Mouse (Mus musculus): ENCODE measurements around the gene Ece1.
A peak's percentile ranks its signal among the peaks of the same experiment; 100 is the strongest.

The Ece1 gene

GRCm38 (mm10) chr4:137882663-137883062 lies 20.6 kb downstream of the Ece1 start:
- peak; percentile 61 for DNase-seq (ENCODE audit: inconsistent ontology term)

DNA sequence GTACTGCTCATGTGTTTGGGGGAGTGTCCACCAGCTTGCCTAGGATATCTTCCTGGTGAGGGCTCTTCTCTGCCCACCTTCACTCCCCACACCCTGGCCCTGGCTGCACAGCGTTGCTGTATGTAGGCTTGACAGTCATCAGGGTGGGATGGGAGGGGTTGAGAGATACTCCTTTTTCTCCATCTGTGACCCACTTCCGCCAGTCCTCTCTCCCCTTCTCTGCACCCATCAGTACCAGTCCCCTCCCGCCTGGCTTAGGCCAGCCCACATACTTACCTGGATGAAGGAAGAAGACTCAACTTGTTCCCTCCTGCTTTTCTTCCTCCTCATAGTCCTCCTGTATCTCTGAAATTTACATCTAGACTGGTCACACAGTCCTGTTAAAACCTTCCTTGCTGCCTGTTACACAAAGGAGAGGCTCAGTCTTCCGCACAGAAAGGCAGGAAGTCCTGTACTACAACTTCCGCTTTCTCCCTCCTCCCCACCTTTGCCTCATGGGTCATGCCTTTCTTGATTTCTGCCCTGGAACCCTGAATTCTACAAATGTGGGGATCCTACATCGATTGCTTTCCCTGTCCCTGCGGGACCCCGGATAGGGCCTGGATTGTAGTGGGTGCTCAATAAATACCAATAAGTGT lies 21.6 kb downstream of the Ece1 start:
- no peak for DNase-seq (ENCODE audit: inconsistent ontology term)

- no peak for DNase-seq (ENCODE audit: inconsistent ontology term)
These were observed 25.4 kb downstream of the Ece1 start for GRCm38 (mm10) chr4:137887337-137887992.

DNA sequence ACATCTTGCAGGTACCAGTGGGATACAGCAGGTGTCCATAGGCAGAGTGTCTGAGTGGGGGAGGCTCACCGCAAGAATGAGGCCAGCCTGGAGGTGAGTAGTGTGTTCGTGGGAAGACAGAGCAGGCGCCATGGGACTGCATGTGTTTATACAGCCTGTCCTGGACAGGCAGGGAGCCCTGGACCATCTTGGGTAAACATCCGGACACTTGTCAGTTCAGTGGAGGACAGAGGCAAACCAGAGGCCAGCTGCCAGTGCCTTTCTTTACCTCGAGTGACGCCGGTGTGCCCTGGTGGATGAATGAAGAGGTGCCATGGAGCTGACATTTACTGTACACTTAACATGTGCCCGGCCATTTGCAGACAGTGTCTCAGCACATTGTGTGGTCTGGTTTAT lies 26.0 kb downstream of the Ece1 start:
- no peak for DNase-seq (ENCODE audit: inconsistent ontology term)

- peak; percentile 88 for DNase-seq (ENCODE audit: inconsistent ontology term)
These were observed 28.6 kb downstream of the Ece1 start for GRCm38 (mm10) chr4:137890596-137890995.

DNA sequence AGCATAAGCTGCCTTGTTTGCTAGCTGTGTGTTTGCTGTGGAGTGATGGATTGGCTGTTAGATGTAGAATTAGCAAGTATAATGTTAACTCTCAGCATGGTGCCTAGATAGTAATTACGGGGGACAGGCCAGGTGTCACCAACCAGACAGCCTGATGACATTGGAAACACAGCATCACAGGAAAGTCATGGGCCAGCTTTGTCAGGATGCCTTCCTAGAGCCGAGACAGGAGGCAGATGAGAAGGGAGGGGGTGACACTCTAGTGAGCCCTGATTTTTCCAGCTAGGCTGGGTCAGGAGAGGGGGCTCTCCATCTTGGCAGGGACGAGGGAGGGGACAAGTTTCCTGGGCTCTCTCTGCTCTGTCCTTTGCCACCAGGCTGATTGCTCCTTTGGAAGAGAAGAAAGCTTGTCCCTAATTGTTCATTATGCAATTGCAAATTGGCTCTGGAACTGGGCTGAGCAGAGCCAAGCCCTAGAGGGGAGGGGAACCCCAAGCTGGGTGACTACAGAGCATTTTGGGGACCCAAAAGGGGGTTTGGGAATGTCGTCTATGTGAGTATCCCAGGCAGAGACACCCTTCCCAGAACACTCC lies 29.6 kb downstream of the Ece1 start:
- DNase-seq (ENCODE audit: inconsistent ontology term): peak; percentile 75

DNA sequence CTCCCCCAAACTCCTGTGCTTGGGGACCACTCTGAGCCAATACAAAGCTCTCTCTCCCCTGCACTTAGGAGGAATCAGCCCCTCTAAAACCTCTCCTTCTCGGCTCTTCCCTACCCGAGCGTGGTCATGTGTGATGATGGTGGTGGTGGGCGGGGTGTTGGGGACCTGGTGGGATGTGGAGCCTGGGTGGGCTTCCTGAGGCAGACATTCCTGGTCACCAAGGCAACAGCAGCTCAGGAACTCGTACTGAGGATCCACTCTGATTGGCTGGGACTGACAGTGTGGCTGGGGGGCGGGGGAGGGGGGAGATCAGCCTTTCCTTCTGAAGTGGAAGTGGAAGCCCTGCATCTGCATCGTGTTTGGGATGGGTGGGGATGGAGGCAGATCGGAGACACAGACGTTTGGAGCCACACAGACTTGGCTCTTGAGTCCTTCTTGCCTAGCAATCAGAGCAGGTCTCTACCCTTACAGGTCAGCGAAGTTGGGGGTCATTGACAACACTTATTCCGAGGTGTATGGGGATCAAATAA lies 30.7 kb downstream of the Ece1 start:
- DNase-seq (ENCODE audit: inconsistent ontology term): no peak

DNA sequence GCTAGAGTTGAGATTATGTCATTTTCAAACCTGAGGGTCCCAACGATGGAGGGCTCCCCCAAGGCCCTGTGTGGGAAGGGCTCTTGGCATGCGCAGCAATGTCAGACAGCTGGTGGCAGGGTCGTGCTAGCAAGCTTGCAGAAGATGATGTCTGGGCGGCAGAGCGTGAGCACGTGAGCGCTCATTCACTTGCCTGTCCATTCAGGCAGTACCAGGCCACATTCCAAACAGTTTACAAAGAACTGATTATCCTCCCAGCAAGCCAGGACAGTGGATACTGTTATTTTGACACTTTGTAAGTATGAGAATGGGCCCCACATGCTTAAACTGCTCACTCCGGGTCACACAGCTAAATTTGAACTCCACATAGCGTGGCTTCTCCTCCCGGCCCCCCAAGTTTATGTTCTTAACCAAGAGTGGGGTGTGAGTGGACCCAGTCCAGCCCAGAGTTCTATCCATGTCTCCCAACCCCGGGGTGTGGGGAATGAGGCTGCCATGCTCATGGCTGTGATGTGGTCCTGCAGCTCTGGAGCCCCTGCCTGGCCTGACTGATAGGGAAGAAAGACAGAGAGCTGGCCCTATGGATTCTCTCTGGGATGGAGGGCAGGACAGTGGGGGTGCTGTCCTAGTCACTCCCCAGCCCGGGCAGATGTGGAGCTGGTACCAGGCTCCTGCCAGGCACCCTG lies 34.7 kb downstream of the Ece1 start:
- peak; percentile 85 for DNase-seq (ENCODE audit: inconsistent ontology term)

GRCm38 (mm10) chr4:137897298-137897612 lies 35.2 kb downstream of the Ece1 start:
- DNase-seq (ENCODE audit: inconsistent ontology term): peak; percentile 67

DNA sequence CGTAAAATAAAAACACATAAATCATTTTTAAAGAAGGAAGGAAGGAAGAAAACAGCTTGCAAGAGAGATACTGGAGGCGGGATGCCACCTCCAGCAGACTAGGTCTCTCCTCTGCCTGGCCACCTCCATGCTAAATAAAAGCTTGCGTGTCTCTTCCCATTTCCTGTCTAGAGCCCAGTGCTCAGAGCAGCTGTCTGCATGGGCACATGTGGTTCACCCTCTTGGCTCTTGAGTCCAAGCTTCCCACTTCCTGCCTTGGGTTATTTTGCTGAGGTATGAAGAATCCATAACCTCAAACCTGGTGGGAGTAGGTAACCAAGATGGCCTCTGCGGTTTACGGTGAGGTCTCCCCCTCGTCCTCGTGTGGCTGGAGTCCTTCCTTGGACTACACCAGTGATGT lies 36.5 kb downstream of the Ece1 start:
- DNase-seq (ENCODE audit: inconsistent ontology term): no peak

DNA sequence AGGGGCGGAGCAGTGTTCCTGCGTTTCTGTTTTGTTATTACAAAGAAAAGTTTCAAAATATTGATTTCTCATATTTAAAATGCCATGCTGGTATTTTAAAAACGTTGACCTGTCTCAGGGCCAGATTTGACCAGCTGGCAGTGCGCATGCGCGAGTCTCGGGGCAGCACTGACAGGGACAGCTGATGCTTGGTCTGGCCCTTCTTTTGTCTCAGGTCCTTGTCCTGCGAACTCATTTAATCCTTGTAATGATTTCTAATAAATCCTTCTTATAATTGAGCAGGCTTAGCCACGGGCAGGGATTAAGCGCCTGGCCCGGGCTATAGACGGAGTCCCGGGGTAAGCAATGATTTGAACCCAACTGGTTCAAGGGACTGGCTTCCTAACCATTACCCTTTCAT lies 40.2 kb downstream of the Ece1 start:
- DNase-seq (ENCODE audit: inconsistent ontology term): no peak

GRCm38 (mm10) chr4:137902873-137903272 lies 40.8 kb downstream of the Ece1 start:
- no peak for DNase-seq (ENCODE audit: inconsistent ontology term)

GRCm38 (mm10) chr4:137904956-137905551 lies 43.0 kb downstream of the Ece1 start:
- DNase-seq (ENCODE audit: inconsistent ontology term): no peak

GRCm38 (mm10) chr4:137907979-137908378 lies 45.9 kb downstream of the Ece1 start:
- DNase-seq (ENCODE audit: inconsistent ontology term): peak; percentile 52

DNA sequence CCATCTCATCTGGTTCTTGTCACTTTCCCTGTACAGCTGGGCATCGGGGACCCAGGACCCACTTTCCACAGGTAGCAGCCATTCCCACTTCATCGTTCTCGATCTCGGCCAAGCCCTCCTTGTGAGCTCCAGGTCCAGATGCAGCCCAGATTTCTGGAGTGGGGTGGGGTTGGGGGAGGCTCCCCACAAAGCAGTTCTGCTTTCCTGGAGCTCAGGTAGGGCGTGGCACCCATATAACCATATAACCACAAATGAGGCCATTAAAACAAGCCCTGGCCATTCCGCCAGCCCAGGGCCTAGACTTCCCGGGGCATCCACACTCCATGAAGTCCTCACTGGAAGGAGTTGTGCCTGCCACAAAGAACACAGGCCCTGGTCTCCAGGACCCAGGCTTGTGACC lies 46.5 kb downstream of the Ece1 start:
- DNase-seq (ENCODE audit: inconsistent ontology term): no peak

GRCm38 (mm10) chr4:137908915-137909314 lies 46.9 kb downstream of the Ece1 start:
- no peak for DNase-seq (ENCODE audit: inconsistent ontology term)

DNA sequence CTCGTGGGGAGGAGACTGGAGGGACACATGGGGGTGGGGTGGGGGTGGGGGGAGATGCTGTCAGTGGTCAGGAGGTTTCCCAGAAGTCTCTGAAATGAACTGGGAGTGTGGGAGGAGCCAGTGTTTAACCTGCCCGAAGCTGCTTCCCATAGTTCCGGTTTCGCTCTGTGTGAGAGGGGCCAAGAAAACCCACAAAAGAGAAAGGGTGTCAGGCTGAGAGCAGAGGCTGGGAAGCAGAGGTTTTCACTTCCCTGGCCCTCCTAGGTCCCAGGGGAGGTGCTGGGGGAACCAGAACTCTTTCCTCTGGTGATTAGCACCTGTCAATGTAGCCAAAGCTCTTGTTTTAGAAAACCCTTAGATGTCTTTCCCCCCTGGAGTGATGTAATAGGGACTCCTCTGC lies 47.4 kb downstream of the Ece1 start:
- no peak for DNase-seq (ENCODE audit: inconsistent ontology term)

- no peak for DNase-seq (ENCODE audit: inconsistent ontology term)
These were observed 48.5 kb downstream of the Ece1 start for GRCm38 (mm10) chr4:137910382-137911009.

DNA sequence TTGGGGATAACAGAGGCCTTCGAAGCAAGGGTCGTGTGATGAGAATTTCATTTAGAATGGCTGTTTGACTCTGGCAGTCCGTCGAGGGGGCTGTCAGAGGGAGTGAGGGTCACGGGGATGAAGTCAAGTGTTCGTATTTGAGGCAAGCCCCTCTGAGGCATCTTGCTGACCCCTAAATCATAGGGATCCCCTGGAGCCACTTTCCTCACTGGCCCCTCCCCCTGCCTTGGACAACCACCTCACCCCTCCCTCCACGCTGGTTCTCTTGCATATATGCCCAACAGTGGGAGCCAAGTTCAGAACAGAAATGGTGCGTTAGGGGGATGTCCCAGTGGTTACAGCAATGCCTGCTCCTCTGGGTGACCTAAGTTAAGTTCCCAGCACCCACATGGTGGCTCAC lies 49.6 kb downstream of the Ece1 start:
- DNase-seq (ENCODE audit: inconsistent ontology term): no peak

GRCm38 (mm10) chr4:137912768-137913305 lies 50.8 kb downstream of the Ece1 start:
- DNase-seq (ENCODE audit: inconsistent ontology term): no peak

GRCm38 (mm10) chr4:137913321-137914057 lies 51.5 kb downstream of the Ece1 start:
- peak; percentile 76 for DNase-seq (ENCODE audit: inconsistent ontology term)
